Mouse (Mus musculus) layer of hippocampus, adult 9-11 months (tissue): ENCODE results near the gene Gm10273.

Experiments used
- DNase-seq: peaks from one replicate; pipeline ENCODE4 v3.0.0; 2022

Gm10273 gene

GRCm38 (mm10) chr10:59403793-59404149 lies 8.3 kb downstream of the Gm10273 start:
- no peak for DNase-seq

GRCm38 (mm10) chr10:59408499-59408898 lies 13.1 kb downstream of the Gm10273 start:
- no peak for DNase-seq

DNA sequence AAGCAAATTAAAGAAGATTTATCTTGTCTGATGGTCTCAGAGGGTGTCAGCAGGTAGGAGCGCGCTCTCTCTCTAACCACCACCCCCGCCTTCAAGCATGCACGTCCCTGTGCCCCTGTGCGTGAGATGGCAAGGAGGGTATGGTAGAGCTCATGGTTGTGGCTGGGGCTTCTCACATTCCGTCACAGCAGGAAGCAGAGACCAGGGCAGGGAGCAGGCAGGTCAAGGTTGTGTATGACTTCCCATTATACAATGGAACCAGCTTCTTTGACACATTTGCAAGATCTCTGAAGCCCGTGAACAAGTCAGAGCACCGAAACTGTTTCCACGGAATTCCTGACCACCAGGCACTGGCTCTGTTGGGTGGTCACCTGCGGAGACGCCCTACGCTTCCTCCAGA lies 14.8 kb downstream of the Gm10273 start:
- no peak for DNase-seq

DNA sequence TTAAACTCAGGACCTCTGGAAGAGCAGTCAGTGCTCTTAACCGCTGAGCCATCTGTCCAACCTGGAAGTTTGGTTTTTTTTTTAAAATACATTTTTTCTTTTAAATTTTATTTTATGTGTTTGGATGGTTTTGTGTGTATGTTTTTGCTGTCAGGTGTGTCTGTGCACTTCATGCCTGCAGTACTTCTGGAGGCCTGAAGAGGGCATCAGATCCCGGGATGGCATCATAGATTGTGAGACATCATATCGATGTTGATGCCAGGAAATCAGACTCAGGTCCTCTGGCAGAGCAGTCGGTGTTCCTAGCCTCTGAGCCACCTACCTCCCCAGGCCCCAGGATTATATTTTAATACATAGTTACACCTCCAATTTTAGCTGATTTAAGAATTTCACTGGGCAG lies 18.3 kb downstream of the Gm10273 start:
- no peak for DNase-seq

DNA sequence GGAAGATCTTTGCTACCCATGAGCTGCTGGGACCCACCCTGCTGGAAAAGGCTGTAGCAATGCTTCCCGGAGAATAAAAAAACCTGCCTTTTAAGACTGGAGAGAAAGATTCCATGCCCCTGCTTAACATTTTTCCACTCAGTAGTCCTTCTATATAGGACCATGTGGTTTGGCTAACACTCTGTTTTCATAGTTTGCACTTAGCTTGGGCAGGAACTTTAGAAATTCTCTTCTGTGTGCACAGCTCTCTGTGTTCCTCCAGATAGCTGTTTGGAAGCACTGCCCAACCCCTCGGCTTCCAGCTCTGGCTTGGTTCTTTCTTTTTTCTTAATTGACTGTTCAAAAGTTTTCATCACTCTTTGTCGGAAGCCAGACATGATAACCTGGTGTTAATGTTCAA lies 21.2 kb downstream of the Gm10273 start:
- DNase-seq = no peak

GRCm38 (mm10) chr10:59419516-59419915 lies 24.1 kb downstream of the Gm10273 start:
- no peak for DNase-seq

- no peak for DNase-seq
Observed at GRCm38 (mm10) chr10:59424453-59424852, 29.0 kb downstream of the Gm10273 start.

DNA sequence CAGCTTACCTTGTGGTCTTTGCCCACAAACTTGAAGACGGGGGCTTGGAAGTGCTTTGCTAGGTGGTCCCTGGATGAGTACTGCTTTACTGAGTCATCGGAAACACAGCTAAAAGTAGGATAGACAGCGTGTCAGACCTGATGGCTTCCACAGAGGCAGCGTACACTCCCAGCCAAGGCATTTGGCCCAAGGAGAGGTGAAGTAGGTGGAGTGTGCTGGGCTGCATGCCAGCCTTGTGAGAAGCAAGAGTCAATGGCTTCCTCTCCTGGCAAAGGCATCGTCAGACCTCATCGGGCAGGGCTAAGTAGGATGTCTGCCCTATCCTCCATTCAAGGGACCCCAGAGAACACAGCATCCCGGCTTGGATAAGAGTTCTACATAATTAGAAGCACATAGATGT lies 29.9 kb downstream of the Gm10273 start:
- DNase-seq = no peak

DNA sequence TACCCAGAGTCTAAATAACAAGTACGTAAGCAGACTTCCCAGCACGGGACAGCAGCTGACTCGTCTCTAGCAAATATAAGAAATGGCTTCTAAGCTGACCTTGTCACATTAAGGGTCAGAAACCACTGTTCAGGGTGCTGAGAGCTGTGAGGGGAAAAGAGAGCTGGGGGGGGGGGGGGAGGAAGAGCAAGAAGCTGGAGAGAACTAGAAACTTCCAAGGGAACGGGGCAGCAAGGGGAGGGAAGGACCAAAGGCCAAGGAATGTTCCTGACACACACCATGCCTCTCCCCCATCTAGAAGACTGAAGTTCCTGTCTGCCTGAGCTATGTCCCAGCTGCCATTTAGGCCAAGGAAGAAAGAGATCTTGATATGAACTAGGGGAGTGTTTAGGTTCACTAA lies 30.9 kb downstream of the Gm10273 start:
- DNase-seq = no peak

- no peak for DNase-seq
Observed at GRCm38 (mm10) chr10:59429448-59430135, 34.2 kb downstream of the Gm10273 start.

- DNase-seq = no peak
Observed at GRCm38 (mm10) chr10:59430701-59431218, 35.3 kb downstream of the Gm10273 start.

GRCm38 (mm10) chr10:59435746-59436145 lies 40.3 kb downstream of the Gm10273 start:
- DNase-seq = no peak

DNA sequence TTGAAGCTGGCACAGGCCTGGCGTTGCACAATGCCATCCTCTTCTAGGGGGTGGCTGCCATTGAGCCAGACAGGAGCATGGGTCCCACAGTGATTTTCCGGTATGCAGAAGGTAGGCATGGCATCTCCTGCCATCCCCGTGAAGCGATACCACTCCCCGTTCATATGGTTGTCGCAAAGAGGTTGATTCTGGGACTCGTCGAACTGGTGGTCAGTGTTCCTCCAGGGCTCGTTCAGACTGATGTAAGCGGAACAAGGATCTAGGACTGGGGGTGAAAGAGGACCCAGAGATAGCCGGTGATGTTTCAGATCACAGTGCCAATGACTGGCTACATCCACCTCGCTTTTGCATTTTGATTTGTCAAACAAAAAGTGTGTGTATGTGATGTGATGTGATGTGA lies 43.2 kb downstream of the Gm10273 start:
- no peak for DNase-seq

DNA sequence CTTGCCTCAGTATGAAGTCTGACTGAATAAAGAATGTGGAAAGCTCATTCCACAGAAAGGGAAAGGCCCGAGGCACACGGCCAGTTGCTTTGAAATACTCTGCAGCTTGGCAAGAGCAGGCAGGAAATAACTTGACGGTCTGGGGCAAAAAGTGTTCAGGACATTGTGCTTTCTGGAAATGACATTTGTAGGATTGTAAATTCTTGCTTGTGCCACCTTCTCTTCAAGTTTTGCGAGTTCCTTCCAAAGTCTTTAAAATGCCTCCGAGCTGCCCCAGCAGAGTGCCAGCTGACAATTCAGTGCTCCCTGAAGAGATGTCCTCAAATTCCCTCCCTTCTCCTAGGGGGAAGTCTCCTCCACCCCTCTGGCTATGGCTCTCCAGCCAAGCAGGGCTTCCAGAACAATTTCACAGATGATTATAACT lies 44.1 kb downstream of the Gm10273 start:
- DNase-seq = no peak

- DNase-seq = no peak
Observed at GRCm38 (mm10) chr10:59440177-59440576, 44.7 kb downstream of the Gm10273 start.

GRCm38 (mm10) chr10:59441735-59442134 lies 46.3 kb downstream of the Gm10273 start, which contains the start of gene Oit3:
TSS of gene Oit3 (minus strand) at chr10:59441778.
- no peak for DNase-seq

GRCm38 (mm10) chr10:59443212-59443611 lies 47.8 kb downstream of the Gm10273 start:
- DNase-seq = no peak

DNA sequence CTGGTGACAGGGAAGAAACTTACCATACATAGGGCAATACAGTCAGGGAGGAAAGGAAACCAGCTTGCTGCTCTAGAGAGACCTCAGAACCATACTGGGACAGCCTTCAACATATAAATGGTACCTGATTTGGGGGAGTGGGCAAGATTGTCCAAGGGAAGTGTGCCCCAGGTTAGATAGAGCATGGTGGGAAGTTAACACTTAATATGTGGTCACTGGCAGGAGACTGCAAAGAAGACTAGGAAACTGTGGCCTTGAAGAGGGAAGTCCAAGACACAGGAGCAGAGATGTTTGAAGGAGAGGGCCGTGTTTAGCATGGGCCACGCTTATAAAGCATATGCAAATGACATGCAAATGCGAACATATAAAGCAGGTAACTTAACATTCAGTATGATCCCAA lies 48.7 kb downstream of the Gm10273 start:
- DNase-seq = no peak

GRCm38 (mm10) chr10:59444635-59445034 lies 49.2 kb downstream of the Gm10273 start:
- no peak for DNase-seq
